Mouse (Mus musculus) myocyte (in vitro differentiated cells): ENCODE measurements around the gene 5330417C22Rik.
"Not testable (repeated sequence)": the region's sequence is repeated elsewhere in the genome, so short reads cannot be mapped to it uniquely, and the experiment has no call there.

Experiments used
- E2F4 ChIP-seq: IDR thresholded peaks from one replicate; pipeline ENCODE4 v1.6.1; 2011; ENCODE audit warnings: mild to moderate bottlenecking, control low read depth, moderate library complexity; ENCODE audit not compliant: insufficient read depth
- MYOG ChIP-seq, 3 experiments: IDR thresholded peaks; one replicate each; pipeline ENCODE4 v1.6.1; 2011; ENCODE audit warnings: control low read depth in 2 of 3, low read depth in 2 of 3, mild to moderate bottlenecking in 2 of 3; ENCODE audit not compliant: insufficient read length in 2 of 3, control insufficient read depth in 1 of 3, insufficient read depth in 1 of 3
- POLR2A ChIP-seq: IDR thresholded peaks from one replicate; pipeline ENCODE4 v1.6.1; 2011; ENCODE audit warnings: low read depth, mild to moderate bottlenecking, control low read depth, moderate library complexity; ENCODE audit not compliant: insufficient read length
- TCF12 ChIP-seq: IDR thresholded peaks from one replicate; pipeline ENCODE4 v1.6.1; 2011; ENCODE audit warnings: mild to moderate bottlenecking, control low read depth; ENCODE audit not compliant: poor library complexity, insufficient read depth, severe bottlenecking

DNA sequence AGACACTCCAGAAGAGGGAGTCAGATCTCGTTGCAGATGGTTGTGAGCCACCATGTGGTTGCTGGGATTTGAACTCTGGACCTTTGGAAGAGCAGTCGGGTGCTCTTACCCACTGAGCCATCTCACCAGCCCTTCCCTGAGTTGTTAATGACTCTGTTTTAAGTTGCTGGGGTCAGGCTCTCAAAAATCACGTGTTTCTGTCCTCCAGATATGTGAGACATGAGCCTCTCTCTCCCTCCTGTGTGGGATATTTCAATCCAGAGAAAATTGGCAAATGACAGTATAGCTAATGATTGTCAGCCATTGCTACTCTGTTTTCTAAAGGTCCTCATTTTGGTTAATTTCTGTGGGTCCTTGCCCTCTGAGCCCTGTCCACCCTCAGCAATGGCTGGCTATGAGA is 33.3 kb upstream of the 5330417C22Rik start:
- not testable (repeated sequence) for TF ChIP-seq POLR2A; E2F4; MYOG (IDR thresholded peaks at IDR 0.05; ENCODE audit: control insufficient read depth in 1 of 3, insufficient read depth in 1 of 3, insufficient read length in 2 of 3, low read depth in 2 of 3); TCF12
